Comparison of ENCODE assay signal across 8 mouse cellular contexts in the genomic region with DNA sequence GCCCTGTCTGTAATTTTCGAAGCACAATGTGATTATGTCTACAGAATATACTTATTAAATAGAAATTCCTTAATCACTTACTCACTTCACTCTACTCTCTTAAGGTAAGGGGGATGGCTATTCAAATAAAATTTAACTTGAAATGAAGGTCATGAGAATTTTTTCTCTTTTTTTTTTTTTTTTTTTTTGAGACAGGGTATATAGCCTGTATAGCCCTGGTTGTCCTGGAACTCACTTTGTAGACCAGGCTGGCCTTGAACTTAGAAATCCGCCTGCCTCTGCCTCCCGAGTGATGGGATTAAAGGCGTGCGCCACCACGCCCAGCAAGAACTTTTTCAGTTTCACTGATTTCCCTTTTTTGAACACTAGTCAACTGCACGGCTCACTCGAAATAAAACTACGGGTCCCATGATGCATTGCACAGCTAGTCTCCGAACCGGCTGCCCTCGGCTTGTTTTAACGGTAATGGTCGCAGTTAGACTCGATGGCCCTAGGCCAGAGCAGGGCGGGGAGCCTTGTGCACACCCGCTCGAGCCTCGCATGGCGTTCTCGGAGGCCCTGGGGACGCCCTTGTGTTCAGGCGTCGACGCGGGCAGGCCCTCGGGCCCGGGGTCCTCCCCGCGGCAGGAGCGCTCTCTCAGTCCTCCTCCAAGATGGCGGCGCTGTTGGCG. TPM values are rescaled to one million over a fixed set of nuclear protein-coding genes. Genes with fewer than 3 reads are reported as not detected.
DNase-seq lines count a peak whose midpoint lies in the region; ATAC-seq and TF ChIP-seq lines count a peak whose summit lies in the region.

A gene (plus strand): TSS at position 443 of the 671 bp plus-strand sequence.

- no peaks in the 10 kb centered on the region for H3K36me3 ChIP-seq in heart, embryonic 10.5 days
- no peaks in the 10 kb centered on the region for H3K36me3 ChIP-seq in kidney, embryonic 14.5 days (ENCODE audit: control insufficient read depth, insufficient read depth, low read length)
- H3K36me3 ChIP-seq in limb, embryonic 14.5 days (ENCODE audit: control insufficient read depth, insufficient read depth, low read length) = no peaks in the 10 kb centered on the region
- H3K36me3 ChIP-seq in midbrain, embryonic 16.5 days (ENCODE audit: control insufficient read depth, insufficient read depth, low read length) = no peaks in the 10 kb centered on the region
- H3K36me3 ChIP-seq in spleen, adult 2 months (ENCODE audit: control insufficient read depth, insufficient read depth, low read length) = no peaks in the 10 kb centered on the region

- no peak for TF ChIP-seq CTCF in brain, embryonic 14.5 days (IDR thresholded peaks at IDR 0.05; ENCODE audit: borderline replicate concordance, extremely low read depth, insufficient read depth, insufficient read length)
- TF ChIP-seq CTCF in spleen, adult 2 months (IDR thresholded peaks at IDR 0.05; ENCODE audit: extremely low read depth, insufficient read depth, insufficient read length, insufficient replicate concordance) = no peak

- H3K4me3 ChIP-seq in heart, embryonic 10.5 days = peak within 1 kb of the TSS; percentile 97
- H3K4me3 ChIP-seq in kidney, embryonic 14.5 days (ENCODE audit: low read length) = peak within 1 kb of the TSS; percentile 95
- H3K4me3 ChIP-seq in limb, embryonic 14.5 days (replicated peaks; ENCODE audit: low read length) = peak within 1 kb of the TSS; percentile 90
- peak within 1 kb of the TSS; percentile 98 for H3K4me3 ChIP-seq in midbrain, embryonic 16.5 days (ENCODE audit: low read depth, low read length)
- H3K4me3 ChIP-seq in spleen, adult 2 months (ENCODE audit: extremely low read depth, insufficient read depth, insufficient read length) = peak within 1 kb of the TSS; percentile 74

- H3K4me2 ChIP-seq in kidney, embryonic 14.5 days (replicated peaks; ENCODE audit: low read depth, low read length) = peak within 1 kb of the TSS; percentile 84
- peak within 1 kb of the TSS; percentile 83 for H3K4me2 ChIP-seq in limb, embryonic 14.5 days (replicated peaks; ENCODE audit: low read depth, low read length, severe bottlenecking)
- peak within 1 kb of the TSS; percentile 86 for H3K4me2 ChIP-seq in midbrain, embryonic 16.5 days (ENCODE audit: low read length)

- peak; percentile 91 for ATAC-seq in CD4-positive, CD25-positive, alpha-beta regulatory T cell, adult 4 months
- ATAC-seq in erythroblast, adult 5-6 weeks (replicated peaks; ENCODE audit: low FRiP score, poor library complexity, severe bottlenecking) = peak; percentile 92
- ATAC-seq in kidney, embryonic 14.5 days (ENCODE audit: low FRiP score, low TSS enrichment) = peak; percentile 94
- peak; percentile 93 for ATAC-seq in limb, embryonic 14.5 days (ENCODE audit: low FRiP score, low read depth)
- peak; percentile 95 for ATAC-seq in midbrain, embryonic 16.5 days

- no peaks in the 10 kb centered on the region for H3K9me3 ChIP-seq in heart, embryonic 10.5 days
- H3K9me3 ChIP-seq in kidney, embryonic 14.5 days (ENCODE audit: control insufficient read depth, low read length) = no peaks in the 10 kb centered on the region
- H3K9me3 ChIP-seq in limb, embryonic 14.5 days (ENCODE audit: control insufficient read depth, low read length) = no peaks in the 10 kb centered on the region
- no peaks in the 10 kb centered on the region for H3K9me3 ChIP-seq in midbrain, embryonic 16.5 days (replicated peaks; ENCODE audit: control insufficient read depth, low read length, poor library complexity, severe bottlenecking)

- peak within 1 kb of the TSS; percentile 100 for H3K27ac ChIP-seq in heart, embryonic 10.5 days
- peak within 1 kb of the TSS; percentile 91 for H3K27ac ChIP-seq in kidney, embryonic 14.5 days (ENCODE audit: low read depth, low read length)
- H3K27ac ChIP-seq in limb, embryonic 14.5 days (replicated peaks; ENCODE audit: low read depth, low read length) = peak within 1 kb of the TSS; percentile 98
- peak within 1 kb of the TSS; percentile 99 for H3K27ac ChIP-seq in midbrain, embryonic 16.5 days (ENCODE audit: low read length)
- peak within 1 kb of the TSS; percentile 95 for H3K27ac ChIP-seq in spleen, adult 2 months (ENCODE audit: insufficient read depth, low read length)

- peak; percentile 95 for DNase-seq in brain, embryonic 14.5 days (ENCODE audit: low read depth)
- peak; percentile 94 for DNase-seq in heart, embryonic 10.5 days (ENCODE audit: low spot score)
- DNase-seq in limb, embryonic 14.5 days (ENCODE audit: low spot score) = peak; percentile 86
- DNase-seq in spleen, adult 2 months (ENCODE audit: low read depth in 1 of 2, low spot score in 2 of 2) = peak; percentile 74 to 81

- H3K27me3 ChIP-seq in heart, embryonic 10.5 days (ENCODE audit: insufficient read depth, poor library complexity, severe bottlenecking) = no peaks in the 10 kb centered on the region
- no peaks in the 10 kb centered on the region for H3K27me3 ChIP-seq in kidney, embryonic 14.5 days (ENCODE audit: control insufficient read depth, insufficient read depth, low read length)
- H3K27me3 ChIP-seq in limb, embryonic 14.5 days (ENCODE audit: control insufficient read depth, insufficient read depth, low read length) = no peaks in the 10 kb centered on the region
- H3K27me3 ChIP-seq in midbrain, embryonic 16.5 days (ENCODE audit: control insufficient read depth, insufficient read depth, low read depth, low read length) = no peaks in the 10 kb centered on the region
- no peaks in the 10 kb centered on the region for H3K27me3 ChIP-seq in spleen, adult 2 months (ENCODE audit: control insufficient read depth, insufficient read depth, low read length)

- H3K9ac ChIP-seq in kidney, embryonic 14.5 days (ENCODE audit: low read depth, low read length) = peak within 1 kb of the TSS; percentile 95
- peak within 1 kb of the TSS; percentile 93 for H3K9ac ChIP-seq in limb, embryonic 14.5 days (ENCODE audit: low read depth, low read length, severe bottlenecking)
- H3K9ac ChIP-seq in midbrain, embryonic 16.5 days (ENCODE audit: low read depth, low read length) = peak within 1 kb of the TSS; percentile 92

- H3K4me1 ChIP-seq in heart, embryonic 10.5 days = peaks cover 12% of the 10 kb centered on the region; the same call in 1 of the 2 replicates
- peaks cover 4% of the 10 kb centered on the region; the same call in 1 of the 2 replicates for H3K4me1 ChIP-seq in kidney, embryonic 14.5 days (ENCODE audit: control insufficient read depth, insufficient read depth, low read length)
- H3K4me1 ChIP-seq in limb, embryonic 14.5 days (ENCODE audit: control insufficient read depth, insufficient read depth, low read length) = no peaks in the 10 kb centered on the region
- peaks cover 7% of the 10 kb centered on the region; the same call in 1 of the 2 replicates for H3K4me1 ChIP-seq in midbrain, embryonic 16.5 days (ENCODE audit: control insufficient read depth, insufficient read depth, low read length)
- H3K4me1 ChIP-seq in spleen, adult 2 months (ENCODE audit: control insufficient read depth, insufficient read depth, insufficient read length) = peaks cover 4% of the 10 kb centered on the region; the same call in 1 of the 2 replicates

- 3% methylated on average over 34 of the region's 34 CpGs for WGBS in heart, embryonic 10.5 days
- 3% methylated on average over 34 of the region's 34 CpGs for WGBS in kidney, embryonic 14.5 days
- WGBS in limb, embryonic 14.5 days = 4% methylated on average over 34 of the region's 34 CpGs
- 3% methylated on average over 33 of the region's 34 CpGs for WGBS in midbrain, embryonic 16.5 days
- WGBS in spleen, adult 2 months = 3% methylated on average over 34 of the region's 34 CpGs

- TF ChIP-seq POLR2A in brain, embryonic 14.5 days (IDR thresholded peaks at IDR 0.05; ENCODE audit: borderline replicate concordance, extremely low read depth, insufficient read depth, insufficient read length, poor library complexity, severe bottlenecking) = no peak; the same call in 1 of the 2 replicates
- 0 out of 2 replicates have a peak, but pooled peaks have one; percentile 51 for TF ChIP-seq POLR2A in limb, embryonic 14.5 days (IDR thresholded peaks at IDR 0.05; ENCODE audit: borderline replicate concordance, extremely low read depth, insufficient read depth, insufficient read length)
- TF ChIP-seq POLR2A in spleen, adult 2 months (IDR thresholded peaks at IDR 0.05; ENCODE audit: low read depth, low read length) = no peak

RNA-seq across cellular contexts. Expression of the gene that starts here (rescaled TPM):
- polyA plus RNA-seq in CD4-positive, CD25-positive, alpha-beta regulatory T cell, adult 4 months (2017; shearing (Covaris generic)) = 10 to 100 TPM; 17.4 to 17.8 TPM
- polyA plus RNA-seq in brain, embryonic 14.5 days (2012; rRNA removed) = 52.4 and 64.4 TPM in 2 replicates
- 13.6 and 14.0 TPM in 2 replicates for total RNA-seq in erythroblast, adult 5-6 weeks (2015; ENCODE audit: low replicate concordance)
- 14.2 and 17.6 TPM in 2 replicates for total RNA-seq in erythroblast, adult 5-6 weeks (2017; ENCODE audit: low replicate concordance)
- 41.8 and 44.8 TPM in 2 replicates for polyA plus RNA-seq in heart, embryonic 10.5 days (2016; fragmentation: Nextera tagmentation; extraction: Ambion mirVana)
- polyA plus RNA-seq in kidney, embryonic 14.5 days (2014; fragmentation: Nextera tagmentation; extraction: Ambion mirVana) = 30.5 and 53.7 TPM in 2 replicates
- 48.4 and 51.1 TPM in 2 replicates for polyA plus RNA-seq in limb, embryonic 14.5 days (2012; rRNA removed)
- polyA plus RNA-seq in limb, embryonic 14.5 days (2014; fragmentation: Nextera tagmentation; extraction: Ambion mirVana) = 38.7 and 40.8 TPM in 2 replicates
- polyA plus RNA-seq in midbrain, embryonic 16.5 days (2015; fragmentation: Nextera tagmentation; extraction: Ambion mirVana) = 23.9 and 26.8 TPM in 2 replicates
- polyA plus RNA-seq in spleen, adult 2 months (2012; rRNA removed) = 11.8 and 13.2 TPM in 2 replicates

Comparison
In these comparisons a context has a peak if more than half of its experiments do, and no peak if none do; other contexts are left out.
1. Peak in every context shown above with its lines: DNase-seq, ATAC-seq, H3K4me3 ChIP-seq and H3K27ac ChIP-seq.